Mouse (Mus musculus): ENCODE measurements around the gene Nsdhl. TPM values are rescaled to one million over a fixed set of nuclear protein-coding genes. Genes with fewer than 3 reads are reported as not detected.

Gene Nsdhl
- polyA plus RNA-seq, 1 experiment from 2014 or later: 11.5 TPM

DNA sequence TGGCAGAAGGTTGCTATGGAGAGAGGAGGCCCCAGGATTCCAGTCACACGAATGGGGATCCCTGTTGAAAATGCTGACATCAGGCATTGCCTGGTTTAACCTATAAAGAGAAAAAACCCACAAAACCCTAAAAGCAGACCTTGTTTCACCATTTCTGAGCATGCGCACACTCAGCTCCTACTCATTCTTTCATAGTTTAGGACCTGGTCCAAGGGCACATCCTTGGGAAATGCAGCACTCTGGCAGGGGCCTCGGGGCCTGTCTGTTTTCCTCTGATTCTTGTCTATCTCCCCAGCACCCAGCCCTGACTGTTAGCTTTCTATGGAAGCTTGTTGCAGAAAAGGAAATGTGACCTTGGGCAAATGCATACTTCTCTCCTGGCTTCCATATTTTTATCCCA, 72.2 kb downstream of the Nsdhl start:
- Histone ChIP-seq H3K27ac (ENCODE audit: low read depth) (no peak overlapping the region), H3K9ac (replicated peaks) (no peak overlapping the region), H3K36me3 (replicated peaks; ENCODE audit: insufficient read depth, low read length) (no peaks in the 10 kb centered on the region), H3K4me1 (ENCODE audit: insufficient read depth) (no peaks in the 10 kb centered on the region), H3K9me3 (ENCODE audit: low read length) (no peaks in the 10 kb centered on the region), H3K27me3 (ENCODE audit: insufficient read depth, low read length) (peaks cover 15% of the 10 kb centered on the region; the same call in 1 of the 2 replicates), H3K4me3 (ENCODE audit: low read depth, low read length) (no peak overlapping the region), H3K4me2 (ENCODE audit: low read depth, low read length) (no peak overlapping the region)
- DNase-seq: no peak
- ATAC-seq: no peak
- TF ChIP-seq CTCF (IDR thresholded peaks at IDR 0.05; ENCODE audit: low read depth) (no peak), EP300 (IDR thresholded peaks at IDR 0.05; ENCODE audit: low read depth) (no peak)
- WGBS (ENCODE audit: insufficient replicate concordance): 67% methylated on average over 3 of the region's 3 CpGs

DNA sequence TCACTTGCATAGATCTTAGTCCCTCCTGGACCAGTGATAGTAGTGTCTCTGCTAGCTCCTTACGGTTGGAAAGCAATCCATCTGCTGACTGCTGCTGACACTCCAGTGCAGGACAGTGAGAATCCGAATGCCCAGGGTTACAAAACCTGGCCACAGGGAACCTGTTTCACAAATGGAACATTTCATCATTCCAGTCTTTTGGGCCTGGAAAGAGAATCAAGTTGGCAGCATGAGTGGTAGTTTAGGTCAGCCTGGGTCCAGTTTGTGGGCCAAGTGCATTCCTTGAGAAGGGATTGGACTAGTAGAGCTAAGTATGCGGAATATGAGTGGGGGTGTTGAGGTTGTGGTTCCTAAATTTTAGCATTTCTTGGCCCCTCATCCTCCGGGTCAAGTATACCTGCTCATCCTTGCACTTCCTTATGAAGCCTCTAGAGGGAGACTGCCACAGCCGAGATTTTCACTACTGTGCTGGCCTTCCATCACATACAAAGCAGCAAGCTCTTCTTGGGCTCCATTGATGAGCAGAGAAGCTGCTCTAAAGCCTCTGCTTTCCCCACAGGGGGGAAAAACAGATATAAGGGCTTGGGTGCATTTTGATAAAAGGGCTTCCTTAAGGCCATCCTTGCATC, 74.0 kb downstream of the Nsdhl start:
- Histone ChIP-seq H3K4me2 (ENCODE audit: low read depth, low read length) (no peak overlapping the region), H3K27me3 (ENCODE audit: insufficient read depth, low read length) (peaks cover 6% of the 10 kb centered on the region; the same call in 1 of the 2 replicates), H3K4me3 (ENCODE audit: low read depth, low read length) (no peak overlapping the region), H3K9ac (replicated peaks) (no peak overlapping the region), H3K9me3 (ENCODE audit: low read length) (no peaks in the 10 kb centered on the region), H3K27ac (ENCODE audit: low read depth) (no peak overlapping the region), H3K4me1 (ENCODE audit: insufficient read depth) (no peaks in the 10 kb centered on the region), H3K36me3 (replicated peaks; ENCODE audit: insufficient read depth, low read length) (no peaks in the 10 kb centered on the region)
- WGBS (ENCODE audit: insufficient replicate concordance): 47% methylated on average over 5 of the region's 5 CpGs
- peak; percentile 61 for TF ChIP-seq CTCF (IDR thresholded peaks at IDR 0.05; ENCODE audit: low read depth)
- no peak for TF ChIP-seq EP300 (IDR thresholded peaks at IDR 0.05; ENCODE audit: low read depth)
- ATAC-seq (no peak), DNase-seq (no peak)

DNA sequence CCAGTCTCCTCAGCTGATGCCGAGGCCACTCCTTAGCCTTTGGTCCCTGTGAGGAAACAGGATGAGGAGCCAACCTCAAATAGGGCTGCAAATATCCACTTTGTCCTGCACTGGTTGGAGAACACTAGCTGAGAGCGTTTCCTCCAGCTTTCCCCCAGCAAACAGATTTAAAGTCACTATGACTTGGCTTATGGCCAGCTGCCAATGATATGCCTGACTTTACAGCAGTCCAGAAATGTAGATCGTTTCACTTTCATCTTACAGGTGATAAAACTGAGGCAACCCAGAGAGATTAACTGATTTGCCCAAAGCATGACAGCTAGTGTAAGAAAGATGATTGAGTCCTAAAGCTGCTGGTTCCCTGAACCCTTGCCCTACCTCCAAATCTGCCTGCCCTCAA, 77.2 kb downstream of the Nsdhl start:
- WGBS (ENCODE audit: insufficient replicate concordance): 63% methylated on average over 3 of the region's 3 CpGs
- H3K27ac ChIP-seq (ENCODE audit: low read depth): no peak overlapping the region

DNA sequence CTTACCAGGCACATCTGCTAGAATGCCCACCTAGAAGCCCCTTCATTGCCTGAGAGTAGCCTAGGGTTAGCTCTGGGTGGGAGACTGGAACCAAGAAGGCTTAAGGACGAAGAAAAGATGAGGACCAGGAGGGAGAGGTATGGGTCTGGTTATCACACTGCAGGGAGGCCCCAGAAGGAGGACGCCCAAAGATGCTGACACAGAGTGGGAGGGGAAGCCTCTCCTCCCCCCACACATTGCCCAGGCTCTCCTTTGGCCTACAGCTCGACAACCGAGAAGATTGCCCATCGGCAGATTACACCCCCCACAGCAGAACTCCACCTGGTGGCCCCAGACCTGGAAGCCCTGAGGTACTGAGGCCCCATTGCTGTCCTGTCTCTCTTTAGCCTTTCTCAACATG, 84.8 kb downstream of the Nsdhl start:
- 66% methylated on average over 5 of the region's 5 CpGs for WGBS (ENCODE audit: insufficient replicate concordance)
- Histone ChIP-seq H3K4me2 (ENCODE audit: low read depth, low read length) (no peak overlapping the region), H3K9me3 (ENCODE audit: low read length) (no peaks in the 10 kb centered on the region), H3K27ac (ENCODE audit: low read depth) (no peak overlapping the region), H3K27me3 (ENCODE audit: insufficient read depth, low read length) (no peaks in the 10 kb centered on the region), H3K4me1 (ENCODE audit: insufficient read depth) (no peaks in the 10 kb centered on the region), H3K9ac (replicated peaks) (no peak overlapping the region), H3K36me3 (replicated peaks; ENCODE audit: insufficient read depth, low read length) (no peaks in the 10 kb centered on the region), H3K4me3 (ENCODE audit: low read depth, low read length) (no peak overlapping the region)
- no peak for TF ChIP-seq CTCF (IDR thresholded peaks at IDR 0.05; ENCODE audit: low read depth)
- TF ChIP-seq EP300 (IDR thresholded peaks at IDR 0.05; ENCODE audit: low read depth): no peak
- ATAC-seq (no peak), DNase-seq (no peak)

More for the DNA sequence above, 77.2 kb downstream of the Nsdhl start:
- DNase-seq (no peak), ATAC-seq (no peak)
- H3K4me3 ChIP-seq (ENCODE audit: low read depth, low read length): no peak overlapping the region
- H3K36me3 ChIP-seq (replicated peaks; ENCODE audit: insufficient read depth, low read length): no peaks in the 10 kb centered on the region
- H3K4me2 ChIP-seq (ENCODE audit: low read depth, low read length): no peak overlapping the region
- no peaks in the 10 kb centered on the region for H3K9me3 ChIP-seq (ENCODE audit: low read length)
- H3K4me1 ChIP-seq (ENCODE audit: insufficient read depth): no peaks in the 10 kb centered on the region
- H3K9ac ChIP-seq (replicated peaks): no peak overlapping the region
- TF ChIP-seq EP300 (IDR thresholded peaks at IDR 0.05; ENCODE audit: low read depth): no peak
- TF ChIP-seq CTCF (IDR thresholded peaks at IDR 0.05; ENCODE audit: low read depth): no peak
- no peaks in the 10 kb centered on the region for H3K27me3 ChIP-seq (ENCODE audit: insufficient read depth, low read length)

DNA sequence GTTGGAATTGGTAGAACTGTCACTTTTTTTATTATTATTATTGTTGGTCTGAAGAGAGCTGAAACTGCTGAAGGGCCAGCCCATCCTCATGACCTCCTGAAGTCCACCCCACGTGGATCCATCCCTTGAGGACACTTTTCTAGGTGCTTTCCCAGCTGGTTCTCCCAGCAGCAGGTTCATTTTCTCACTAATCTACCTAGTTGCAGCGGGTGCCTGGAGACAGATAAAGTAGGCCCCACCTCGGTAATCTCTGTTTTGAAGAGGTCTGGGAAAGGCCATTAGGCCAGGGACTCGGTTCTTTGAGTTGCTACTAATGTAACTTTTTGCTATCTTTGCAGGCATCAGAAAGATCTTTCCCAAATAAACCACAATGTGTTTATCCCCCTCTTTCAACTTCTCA, 87.3 kb downstream of the Nsdhl start:
- Histone ChIP-seq H3K4me2 (ENCODE audit: low read depth, low read length) (no peak overlapping the region), H3K27me3 (ENCODE audit: insufficient read depth, low read length) (no peaks in the 10 kb centered on the region), H3K9me3 (ENCODE audit: low read length) (no peaks in the 10 kb centered on the region), H3K36me3 (replicated peaks; ENCODE audit: insufficient read depth, low read length) (no peaks in the 10 kb centered on the region), H3K4me3 (ENCODE audit: low read depth, low read length) (no peak overlapping the region), H3K4me1 (ENCODE audit: insufficient read depth) (no peaks in the 10 kb centered on the region), H3K9ac (replicated peaks) (no peak overlapping the region), H3K27ac (ENCODE audit: low read depth) (no peak overlapping the region)
- WGBS (ENCODE audit: insufficient replicate concordance): 52% methylated on average over 4 of the region's 4 CpGs
- TF ChIP-seq EP300 (IDR thresholded peaks at IDR 0.05; ENCODE audit: low read depth) (peak; percentile 66; the same call in 1 of the 2 replicates), CTCF (IDR thresholded peaks at IDR 0.05; ENCODE audit: low read depth) (no peak)
- no peak for ATAC-seq
- no peak for DNase-seq

DNA sequence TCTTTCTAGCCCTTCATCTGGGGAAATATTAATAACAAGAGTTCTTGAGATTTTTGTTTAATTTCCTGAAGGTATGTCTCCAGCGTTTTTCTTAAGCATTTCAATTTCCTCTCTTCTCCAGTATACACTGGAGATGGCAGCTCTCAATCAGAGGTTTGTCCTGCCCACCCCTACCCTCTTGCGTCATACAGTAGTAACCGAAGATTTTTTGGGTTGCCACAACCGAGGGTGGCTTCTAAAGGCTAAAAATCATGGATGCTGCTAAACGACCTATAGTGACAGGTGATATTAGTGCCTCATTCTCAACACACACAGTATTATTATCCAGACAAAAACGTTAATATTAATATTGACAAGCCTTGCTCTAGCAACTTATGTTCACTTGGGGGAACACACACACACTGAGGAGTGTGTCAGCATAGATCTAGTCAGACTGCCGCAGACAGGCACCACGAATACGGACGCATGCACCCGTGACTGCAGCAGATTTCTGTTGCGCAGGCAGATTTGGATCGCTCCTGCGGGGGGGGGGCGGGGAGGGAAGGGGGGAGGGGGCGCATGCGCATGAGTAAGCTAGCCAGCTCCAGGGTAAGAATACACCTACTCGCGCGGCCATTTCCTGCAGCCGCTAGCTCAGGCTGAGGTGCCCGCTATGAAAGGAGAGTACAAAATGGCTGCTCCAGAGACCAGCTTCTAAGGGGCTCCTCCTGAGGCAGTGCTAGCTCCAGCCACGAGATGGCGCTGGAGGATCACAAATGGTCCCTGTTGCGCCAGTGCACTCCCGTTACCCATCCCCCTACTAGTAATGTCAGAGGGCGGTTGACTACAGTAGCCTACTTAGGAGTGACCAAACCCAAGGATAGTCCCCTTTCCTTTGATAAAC, 89.5 kb downstream of the Nsdhl start:
- no peak for TF ChIP-seq EP300 (IDR thresholded peaks at IDR 0.05; ENCODE audit: low read depth)
- TF ChIP-seq CTCF (IDR thresholded peaks at IDR 0.05; ENCODE audit: low read depth): peak; percentile 94
- WGBS (ENCODE audit: insufficient replicate concordance): 12% methylated on average over 23 of the region's 27 CpGs

More for the DNA sequence above, 89.5 kb downstream of the Nsdhl start:
- Histone ChIP-seq H3K4me3 (ENCODE audit: low read depth, low read length) (peak overlapping the region; percentile 27), H3K27ac (ENCODE audit: low read depth) (peak overlapping the region; percentile 49; the same call in 1 of the 2 replicates), H3K4me2 (ENCODE audit: low read depth, low read length) (peak overlapping the region; percentile 60), H3K27me3 (ENCODE audit: insufficient read depth, low read length) (no peaks in the 10 kb centered on the region), H3K36me3 (replicated peaks; ENCODE audit: insufficient read depth, low read length) (no peaks in the 10 kb centered on the region), H3K4me1 (ENCODE audit: insufficient read depth) (no peaks in the 10 kb centered on the region), H3K9ac (replicated peaks) (peak overlapping the region; percentile 37), H3K9me3 (ENCODE audit: low read length) (no peaks in the 10 kb centered on the region)
- DNase-seq: peak; percentile 90
- peak; percentile 100 for ATAC-seq

MicroRNAs encoded within 50 kb of the gene (microRNA counts, 519-probe panel; counts per million panel counts)
- microRNA mmu-miR-2137: not detected

Small RNA genes within 50 kb of the gene (microRNA-seq; reads per million reads assigned to microRNA genes)
- 1.2 reads per million for gene Mir2137

Other genes with a start within 250 kb of the Nsdhl start
- gene Gabrq, start 93.4 kb upstream of the Nsdhl start, polyA plus RNA-seq (2015; fragmentation: Nextera tagmentation; extraction: Ambion mirVana): not detected in 2 replicates
- gene Cetn2, start 146 bp upstream of the Nsdhl start, polyA plus RNA-seq (2015; fragmentation: Nextera tagmentation; extraction: Ambion mirVana): 25.9 and 26.1 TPM in 2 replicates
- 0.33 and 0.34 TPM in 2 replicates for gene Zfp185, start 68.8 kb downstream of the Nsdhl start, polyA plus RNA-seq (2015; fragmentation: Nextera tagmentation; extraction: Ambion mirVana)
- not detected in 2 replicates for gene Pnma5, start 118.5 kb downstream of the Nsdhl start, polyA plus RNA-seq (2015; fragmentation: Nextera tagmentation; extraction: Ambion mirVana)
- not detected in 2 replicates for gene Pnma3, start 146.2 kb downstream of the Nsdhl start, polyA plus RNA-seq (2015; fragmentation: Nextera tagmentation; extraction: Ambion mirVana)
- gene Xlr4a, start 163.9 kb downstream of the Nsdhl start, polyA plus RNA-seq (2015; fragmentation: Nextera tagmentation; extraction: Ambion mirVana): 0.55 and 2.1 TPM in 2 replicates
- 0.74 and 4.1 TPM in 2 replicates for gene Xlr3a, start 178.5 kb downstream of the Nsdhl start, polyA plus RNA-seq (2015; fragmentation: Nextera tagmentation; extraction: Ambion mirVana)
- 0.09 and 0.21 TPM in 2 replicates for gene Gm14685, start 198.5 kb downstream of the Nsdhl start, polyA plus RNA-seq (2015; fragmentation: Nextera tagmentation; extraction: Ambion mirVana)
- not detected in 2 replicates for gene Xlr5b, start 230.2 kb downstream of the Nsdhl start, polyA plus RNA-seq (2015; fragmentation: Nextera tagmentation; extraction: Ambion mirVana)
- 0.07 TPM in 1 of 2 replicates, not detected in the other for gene DXBay18, start 230.9 kb downstream of the Nsdhl start, polyA plus RNA-seq (2015; fragmentation: Nextera tagmentation; extraction: Ambion mirVana)

Measured in liver, postnatal 0 days (tissue).